Comparison of ENCODE assay signal across 14 mouse cellular contexts in genomic region chr16:9523314-9523713, GRCm38 (mm10).
"Had no signal": no experiment of that assay in that cellular context is flagged by ENCODE, and none has a peak within 500 bp of the region (broad histone marks: within the 10 kb centered on the region; RNA-seq: fewer than 3 reads in every experiment).

No protein-coding gene starts in this region.

- H3K27me3 ChIP-seq: intestine, embryonic 15.5 days; limb, embryonic 12.5 days; liver, embryonic 13.5 days; neural tube, embryonic 15.5 days had no signal

- DNase-seq: kidney, adult 18-20 months; kidney, postnatal 10 days; kidney, postnatal 4 days; liver, embryonic 13.5 days; lung, adult 2 months; lung, postnatal 36 days; right cerebral cortex, adult 18-20 months; right cerebral cortex, postnatal 25 days; thymus, postnatal 4 days had no signal

- H3K36me3 ChIP-seq: intestine, embryonic 15.5 days; limb, embryonic 12.5 days; liver, embryonic 13.5 days; midbrain, embryonic 13.5 days; neural tube, embryonic 15.5 days had no signal

- H3K9ac ChIP-seq: intestine, embryonic 15.5 days; limb, embryonic 12.5 days; liver, embryonic 13.5 days; midbrain, embryonic 13.5 days; neural tube, embryonic 15.5 days had no signal

- H3K4me2 ChIP-seq: intestine, embryonic 15.5 days; limb, embryonic 12.5 days; liver, embryonic 13.5 days; midbrain, embryonic 13.5 days; neural tube, embryonic 15.5 days had no signal

- H3K9me3 ChIP-seq: intestine, embryonic 15.5 days; liver, embryonic 13.5 days; midbrain, embryonic 13.5 days; neural tube, embryonic 15.5 days had no signal

- H3K27ac ChIP-seq: intestine, embryonic 15.5 days; limb, embryonic 12.5 days; liver, embryonic 13.5 days; midbrain, embryonic 13.5 days; neural tube, embryonic 15.5 days had no signal

- ATAC-seq: intestine, embryonic 15.5 days; lung, postnatal 0 days; midbrain, embryonic 13.5 days had no signal

- H3K4me3 ChIP-seq: intestine, embryonic 15.5 days; limb, embryonic 12.5 days; liver, embryonic 13.5 days; midbrain, embryonic 13.5 days; neural tube, embryonic 15.5 days had no signal

- H3K4me1 ChIP-seq: intestine, embryonic 15.5 days; limb, embryonic 12.5 days; liver, embryonic 13.5 days; midbrain, embryonic 13.5 days; neural tube, embryonic 15.5 days had no signal
